Mouse (Mus musculus): ENCODE data around the gene Tmem51.

DNA sequence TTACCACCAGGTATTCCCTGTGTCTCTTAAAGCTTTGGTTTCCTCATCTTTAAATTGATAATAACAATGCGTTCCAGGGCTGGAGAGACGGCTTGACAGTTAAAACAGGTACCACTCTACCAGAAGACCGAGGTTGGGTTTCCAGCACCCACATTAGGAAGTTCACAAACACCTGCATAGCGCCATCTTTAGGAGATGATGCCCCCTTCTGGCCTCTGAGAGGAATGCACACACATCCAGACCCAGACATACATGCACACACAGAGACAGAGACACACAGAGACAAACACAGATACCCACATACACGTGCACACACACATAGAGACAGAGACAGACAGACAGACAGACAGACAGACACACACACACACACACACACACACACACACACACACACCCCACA is 34.1 kb downstream of the Tmem51 start:
- TF ChIP-seq CTCF (IDR thresholded peaks at IDR 0.05; ENCODE audit: low read depth) (no peak), EP300 (IDR thresholded peaks at IDR 0.05; ENCODE audit: low read depth) (no peak)

Data from heart, postnatal 0 days (tissue).